Mouse (Mus musculus): ENCODE data around the gene Cdh1.
A peak's percentile ranks its signal among the peaks of the same experiment; 100 is the strongest.

Cdh1 gene

GRCm38 (mm10) chr8:106623451-106623850 is 20.3 kb downstream of the Cdh1 start:
- DNase-seq (ENCODE audit: low spot score in 2 of 2) = no peak

DNA sequence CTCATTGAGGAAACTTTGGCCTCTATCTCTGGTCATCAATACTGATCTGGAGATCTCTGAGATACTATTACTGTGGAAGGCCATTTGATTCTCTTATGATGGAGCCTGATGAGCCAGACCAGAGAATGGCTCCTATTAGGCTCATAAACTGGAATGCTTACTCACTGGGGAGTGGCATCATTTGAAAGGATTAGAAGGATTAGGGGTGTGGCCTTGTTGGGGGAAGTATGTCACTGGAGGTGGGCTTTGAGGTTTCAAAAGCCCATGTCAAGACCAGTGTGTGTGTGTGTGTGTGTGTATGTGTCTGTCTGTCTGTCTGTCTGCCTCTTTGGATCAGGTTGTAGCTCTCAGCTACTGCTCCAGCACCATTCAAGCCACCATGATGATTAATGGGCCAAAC is 20.8 kb downstream of the Cdh1 start:
- DNase-seq (ENCODE audit: low spot score in 2 of 2) = no peak

DNA sequence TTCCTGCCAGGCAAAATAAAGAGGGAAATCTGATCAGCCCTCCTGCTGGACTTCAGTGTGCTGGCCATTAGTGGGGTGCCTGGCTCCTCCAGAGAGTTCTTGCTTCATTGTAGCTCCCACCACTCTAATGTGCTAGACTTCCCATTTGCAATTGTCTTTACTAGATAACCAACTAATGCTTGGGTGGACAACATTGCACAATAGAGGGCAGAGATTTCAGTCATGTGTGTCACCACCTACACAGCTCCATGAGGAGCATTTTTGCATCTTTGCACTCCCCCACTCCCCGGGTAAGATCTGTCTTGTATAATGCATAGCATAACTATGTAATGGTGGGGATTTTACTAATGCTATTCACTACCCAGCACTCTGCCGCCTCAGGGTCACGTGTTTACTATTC is 21.6 kb downstream of the Cdh1 start:
- no peak for DNase-seq (ENCODE audit: low spot score in 2 of 2)

DNA sequence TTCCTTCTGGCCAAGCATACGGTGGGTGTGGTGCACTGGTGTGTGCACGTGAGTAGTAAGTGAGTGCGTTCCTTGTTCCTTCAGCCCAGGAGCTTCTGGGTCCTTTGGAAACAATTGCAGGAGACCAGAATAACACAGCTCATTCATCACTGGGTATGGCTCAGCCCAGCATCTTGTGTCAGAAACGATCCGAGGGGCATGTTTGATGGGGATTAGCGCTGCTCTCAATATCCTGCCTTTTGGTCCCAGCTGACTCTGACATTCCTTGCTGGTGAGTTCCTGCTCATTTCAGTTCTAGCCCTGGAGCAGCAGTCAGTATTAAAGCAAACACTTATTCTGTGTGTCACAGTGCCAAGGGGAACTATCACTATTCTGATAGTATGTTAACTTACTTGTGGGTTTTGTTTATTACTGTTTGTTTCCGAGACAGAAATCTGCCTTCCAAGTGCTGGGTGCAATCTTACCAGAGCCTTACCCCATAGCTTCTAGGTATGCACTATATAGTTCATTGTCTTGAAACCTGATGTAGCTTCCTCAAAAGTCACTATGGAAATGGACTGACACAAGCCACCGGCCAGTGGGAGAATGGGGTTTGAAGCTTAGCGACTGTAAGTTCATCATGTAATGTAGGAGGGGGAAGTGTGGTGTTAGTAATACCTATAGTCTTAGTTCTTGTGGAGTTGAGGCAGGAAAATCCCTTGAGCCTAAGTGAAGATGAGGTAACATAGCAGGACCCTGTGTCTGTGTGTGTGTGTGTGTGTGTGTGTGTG is 23.1 kb downstream of the Cdh1 start:
- DNase-seq (ENCODE audit: low spot score in 2 of 2) = no peak

GRCm38 (mm10) chr8:106628291-106628964 is 25.3 kb downstream of the Cdh1 start:
- DNase-seq (ENCODE audit: low spot score in 2 of 2) = no peak

GRCm38 (mm10) chr8:106629456-106629855 is 26.3 kb downstream of the Cdh1 start:
- no peak for DNase-seq (ENCODE audit: low spot score in 2 of 2)

DNA sequence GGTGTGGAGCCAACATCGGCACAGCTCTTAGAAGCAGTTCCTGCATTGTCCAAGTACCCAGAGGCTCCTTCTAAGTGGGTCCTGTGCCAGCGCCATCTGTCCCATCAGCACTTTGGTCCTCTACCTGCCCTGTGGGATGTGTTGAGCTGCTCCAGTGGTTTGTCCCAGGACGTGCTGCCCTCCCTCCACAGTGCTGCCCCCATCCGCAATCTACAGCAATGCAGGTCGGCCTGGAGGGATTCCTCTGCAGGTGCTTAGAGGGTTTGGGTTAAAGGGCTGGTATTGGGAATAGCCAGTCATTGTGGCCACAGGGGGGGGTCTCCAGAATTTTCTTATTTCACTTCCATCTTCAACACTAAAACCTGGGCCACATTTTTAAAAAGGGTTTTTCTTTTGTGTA is 28.8 kb downstream of the Cdh1 start:
- no peak for DNase-seq (ENCODE audit: low spot score in 2 of 2)

DNA sequence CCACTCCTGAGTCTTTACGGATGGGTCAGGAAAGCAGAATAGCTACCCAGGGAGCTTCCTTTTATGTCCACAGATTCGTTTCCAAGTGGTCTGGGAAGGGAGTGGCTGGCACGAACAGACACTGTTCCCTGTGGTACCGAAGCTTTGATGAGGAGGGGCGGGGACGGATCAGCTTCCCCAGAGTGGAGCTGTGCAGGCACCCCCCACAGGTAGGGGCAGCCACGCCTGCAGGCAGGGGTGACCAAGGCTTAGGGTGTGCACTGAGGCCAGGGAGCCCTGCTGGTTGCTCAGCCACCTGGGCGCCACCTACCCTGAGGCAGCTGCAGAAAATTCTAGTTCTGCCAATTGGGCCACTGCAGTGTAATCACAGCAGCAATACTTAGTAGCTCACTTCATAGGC is 29.5 kb downstream of the Cdh1 start:
- no peak for DNase-seq (ENCODE audit: low spot score in 2 of 2)

DNA sequence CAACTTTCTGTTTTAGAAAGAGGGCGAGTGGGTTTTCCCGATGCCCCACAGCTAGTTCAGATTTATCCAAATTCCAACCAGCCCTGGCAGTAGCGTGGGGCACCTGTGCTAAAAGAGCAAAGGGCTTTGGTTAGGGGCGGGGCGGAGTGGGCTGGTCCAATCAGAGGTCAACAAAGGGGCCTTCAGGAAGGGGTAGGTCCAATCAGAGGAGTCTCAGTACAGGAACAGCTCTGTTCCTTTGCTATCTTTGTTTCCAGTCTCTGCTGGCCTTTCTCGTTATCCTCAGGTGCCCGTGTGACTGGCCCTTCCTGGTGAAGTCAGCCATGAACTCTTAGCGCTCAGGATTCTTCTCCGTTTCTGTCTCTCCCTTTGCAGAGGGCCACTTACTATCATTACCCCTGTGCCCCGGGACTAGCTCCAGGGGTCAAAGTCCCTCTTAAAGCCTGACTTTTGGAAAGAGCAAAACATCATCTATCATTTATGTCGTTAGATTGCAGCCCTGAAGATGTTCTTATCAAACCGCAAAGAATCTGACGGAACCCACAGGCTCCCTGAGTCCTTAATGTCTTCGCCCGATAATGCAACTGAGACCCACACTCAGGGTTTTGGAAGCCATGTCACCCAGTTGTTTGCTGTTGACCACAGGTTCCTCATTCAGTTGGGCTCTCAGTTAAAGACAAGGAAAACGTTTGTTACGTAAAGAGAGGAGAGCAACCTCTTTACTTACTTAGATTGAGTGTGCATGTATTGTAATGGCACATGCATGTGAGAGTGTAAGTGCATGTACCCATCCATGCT is 30.4 kb downstream of the Cdh1 start:
- DNase-seq (ENCODE audit: low spot score in 2 of 2) = no peak

DNA sequence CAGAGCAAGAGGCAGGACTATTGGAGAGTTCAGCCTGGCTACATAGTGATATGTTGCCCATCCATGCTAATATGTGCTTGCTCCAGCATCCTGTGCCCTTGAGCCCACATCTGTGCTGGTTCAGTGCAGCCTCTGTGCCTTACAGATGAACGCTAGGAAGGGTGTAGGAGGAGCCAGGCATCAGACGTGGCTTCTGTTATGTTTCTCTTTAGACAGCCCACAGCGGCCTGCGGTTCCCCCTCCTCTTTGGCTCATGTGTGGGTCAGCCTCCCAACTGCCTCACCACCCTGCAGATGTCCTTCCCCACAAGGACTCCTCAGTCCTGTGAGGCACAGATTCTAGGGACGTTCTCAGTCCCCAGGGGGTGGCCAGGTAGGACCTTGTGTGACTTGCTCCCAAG is 32.1 kb downstream of the Cdh1 start:
- no peak for DNase-seq (ENCODE audit: low spot score in 2 of 2)

GRCm38 (mm10) chr8:106637446-106637845 is 34.3 kb downstream of the Cdh1 start:
- DNase-seq (ENCODE audit: low spot score in 2 of 2) = no peak

GRCm38 (mm10) chr8:106638768-106639295 is 35.7 kb downstream of the Cdh1 start:
- no peak for DNase-seq (ENCODE audit: low spot score in 2 of 2)

DNA sequence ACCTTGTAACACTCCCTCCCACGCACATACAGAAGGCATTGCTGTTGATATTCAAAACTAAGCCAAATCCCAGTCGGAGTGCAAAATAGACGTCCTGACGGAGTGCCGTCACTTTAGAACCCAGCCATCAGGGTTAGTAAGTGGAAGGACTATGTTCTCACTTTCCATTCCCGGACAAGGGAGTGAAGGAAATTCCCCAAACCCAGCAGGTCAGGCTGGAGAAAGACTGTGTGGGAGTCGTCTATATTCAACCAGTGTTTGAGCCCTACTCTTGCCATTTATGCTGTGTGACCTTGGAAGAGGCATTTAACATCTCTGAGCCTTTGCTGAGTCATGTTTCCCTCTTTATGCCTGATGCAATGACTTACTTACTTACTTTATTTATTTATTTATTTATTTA is 37.1 kb downstream of the Cdh1 start:
- no peak for DNase-seq (ENCODE audit: low spot score in 2 of 2)

DNA sequence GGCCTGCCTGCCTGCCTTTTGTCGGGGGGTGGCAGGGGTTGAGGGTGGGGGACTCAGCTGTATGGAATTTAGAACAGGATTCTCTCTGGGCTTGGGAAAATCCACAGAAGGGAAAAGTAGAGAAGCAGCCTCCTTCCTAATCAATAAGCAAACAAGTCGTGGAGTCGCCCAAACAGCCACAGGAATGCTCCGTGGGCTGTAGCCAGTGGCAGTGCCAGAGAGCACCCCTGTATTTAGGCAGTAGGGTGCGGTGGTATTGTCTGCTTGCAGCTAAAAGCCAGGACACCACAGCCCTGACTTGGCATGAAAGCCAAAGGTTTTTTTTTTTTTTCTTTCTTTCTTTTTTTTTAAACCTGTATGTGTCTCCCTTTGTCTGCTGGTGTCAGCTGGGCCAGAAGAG is 37.8 kb downstream of the Cdh1 start:
- no peak for DNase-seq (ENCODE audit: low spot score in 2 of 2)

GRCm38 (mm10) chr8:106642172-106642571 is 39.0 kb downstream of the Cdh1 start:
- DNase-seq (ENCODE audit: low spot score in 2 of 2) = peak; percentile 4 to 32

DNA sequence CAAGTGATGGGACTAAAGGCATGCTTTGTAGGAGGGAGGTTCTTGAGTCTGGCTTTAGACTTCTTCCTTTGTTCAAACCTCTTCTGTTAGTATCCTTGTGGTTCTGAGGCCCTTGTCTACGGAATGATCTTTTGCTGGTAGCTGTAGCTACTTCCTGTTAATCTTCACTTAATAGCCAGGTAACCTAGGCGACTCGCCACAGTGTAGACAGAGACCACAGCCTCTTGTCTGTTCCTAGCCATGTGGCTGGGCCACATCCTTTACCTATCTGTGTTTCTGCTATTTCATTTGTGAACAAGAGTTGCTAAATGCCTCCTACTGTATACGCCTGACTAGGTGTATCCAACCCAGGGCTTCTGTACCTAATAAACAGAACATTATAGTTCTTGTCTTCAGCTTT is 39.9 kb downstream of the Cdh1 start:
- peak; percentile 66 to 69 for DNase-seq (ENCODE audit: low spot score in 2 of 2)

- no peak for DNase-seq (ENCODE audit: low spot score in 2 of 2)
Observed at GRCm38 (mm10) chr8:106644957-106645356, 41.8 kb downstream of the Cdh1 start.

DNA sequence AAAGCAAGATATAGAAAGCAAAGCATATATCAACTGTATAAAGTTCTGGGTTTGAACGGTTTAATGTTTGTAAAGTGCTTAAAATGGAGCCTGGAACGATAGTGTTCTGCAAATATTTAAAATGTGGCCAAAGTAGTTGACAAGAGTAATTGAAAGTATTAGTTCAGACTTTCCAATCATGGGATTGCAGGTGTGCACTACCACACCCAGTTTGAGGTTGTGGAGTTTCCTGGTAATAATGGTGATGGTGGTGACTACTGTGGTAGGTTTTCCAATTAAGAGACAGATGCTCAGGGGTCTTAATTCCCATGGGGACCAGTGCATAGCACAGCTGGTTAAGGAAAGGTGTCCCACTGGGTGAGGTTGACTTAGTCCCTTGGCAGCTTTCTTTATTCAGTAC is 43.0 kb downstream of the Cdh1 start:
- no peak for DNase-seq (ENCODE audit: low spot score in 2 of 2)

- no peak for DNase-seq (ENCODE audit: low spot score in 2 of 2)
Observed at GRCm38 (mm10) chr8:106646731-106647130, 43.6 kb downstream of the Cdh1 start.

- peak; percentile 64 to 75 for DNase-seq (ENCODE audit: low spot score in 2 of 2)
Observed at GRCm38 (mm10) chr8:106647387-106647786, 44.2 kb downstream of the Cdh1 start.

DNA sequence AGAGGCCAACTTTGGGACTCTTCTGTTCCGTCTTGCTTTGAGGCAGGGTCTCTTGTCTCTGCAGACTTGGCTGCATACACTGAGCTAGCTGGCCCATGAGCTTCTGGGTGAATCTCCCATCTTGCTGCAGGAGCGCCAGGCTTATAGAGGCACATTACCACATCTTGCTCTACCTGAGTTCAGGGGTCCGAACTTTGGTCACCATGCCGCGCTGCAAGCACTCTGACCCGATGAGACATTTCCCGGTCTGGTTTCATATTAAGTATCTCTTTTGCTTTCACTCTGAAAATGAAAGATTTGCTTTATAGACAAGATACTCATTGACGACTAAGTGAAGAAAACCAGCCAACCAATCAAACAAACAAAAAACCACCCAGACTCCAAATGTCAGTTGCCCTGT is 45.3 kb downstream of the Cdh1 start:
- no peak for DNase-seq (ENCODE audit: low spot score in 2 of 2)

DNA sequence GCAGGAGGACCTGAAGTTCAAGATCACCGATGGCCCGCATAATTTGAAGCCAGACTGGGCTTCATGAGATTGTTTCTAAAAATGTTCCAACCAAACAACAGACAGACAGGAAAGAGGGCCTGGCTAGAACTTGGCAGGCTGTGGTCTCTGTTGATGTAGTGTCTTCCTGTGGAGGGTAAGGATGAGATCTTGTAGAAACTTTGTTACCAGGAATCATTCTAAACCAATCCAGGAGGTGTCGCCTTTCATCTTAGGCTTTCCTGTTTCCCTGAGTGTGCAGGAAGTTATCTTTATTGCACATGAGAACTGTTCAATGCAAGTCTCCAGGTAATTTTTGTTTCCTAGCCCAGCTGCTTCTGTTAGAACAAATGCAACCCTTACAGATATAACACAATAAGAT is 48.8 kb downstream of the Cdh1 start:
- DNase-seq (ENCODE audit: low spot score in 2 of 2) = no peak
